Mouse (Mus musculus): ENCODE results near the gene Frmd3. TPM values are rescaled to one million over a fixed set of nuclear protein-coding genes. Genes with fewer than 3 reads are reported as not detected.

The Frmd3 gene
- total and polyA plus RNA-seq, 3 experiments = not detected

- no peak overlapping the region for H3K4me3 ChIP-seq (ENCODE audit: control insufficient read depth in 1 of 2, insufficient read depth in 1 of 2, low read depth in 2 of 2, low read length in 2 of 2)
- no peaks in the 10 kb centered on the region for H3K27me3 ChIP-seq (ENCODE audit: control insufficient read depth in 1 of 2, insufficient read depth in 2 of 2, low read length in 2 of 2)
- TF ChIP-seq MAFK (IDR thresholded peaks at IDR 0.05; ENCODE audit: borderline replicate concordance, low read depth, low read length) (no peak), ELF1 (IDR thresholded peaks at IDR 0.05; ENCODE audit: low read depth, low read length) (no peak), CTCF (IDR thresholded peaks at IDR 0.05 in 2 of 3, conservative IDR thresholded peaks at IDR 0.05 in 1 of 3; ENCODE audit: control insufficient read depth in 1 of 3, insufficient read depth in 1 of 3, low read depth in 2 of 3, low read length in 3 of 3, poor library complexity in 1 of 3, severe bottlenecking in 1 of 3) (no peak), ZC3H11A (IDR thresholded peaks at IDR 0.05; ENCODE audit: low read depth, low read length) (no peak), MAZ (IDR thresholded peaks at IDR 0.05; ENCODE audit: low read depth, low read length) (no peak), ZKSCAN1 (IDR thresholded peaks at IDR 0.05; ENCODE audit: low read depth, low read length) (no peak), TAL1 (IDR thresholded peaks at IDR 0.05; ENCODE audit: low read length) (no peak), MEF2A (IDR thresholded peaks at IDR 0.05; ENCODE audit: extremely low read depth, insufficient replicate concordance, low read depth, low read length, poor library complexity, severe bottlenecking) (no peak), SMC3 (IDR thresholded peaks at IDR 0.05; ENCODE audit: low read depth, low read length) (no peak), EP300 (IDR thresholded peaks at IDR 0.05; ENCODE audit: low read depth in 1 of 2, low read length in 2 of 2) (no peak), TCF12 (IDR thresholded peaks at IDR 0.05; ENCODE audit: low read depth, low read length) (no peak)
- H3K79me2 ChIP-seq (ENCODE audit: control insufficient read depth, insufficient read depth, low read length, poor library complexity) = no peaks in the 10 kb centered on the region
- H3K9ac ChIP-seq (ENCODE audit: control insufficient read depth, low read depth, low read length, poor library complexity, severe bottlenecking) = no peak overlapping the region
- no peaks in the 10 kb centered on the region for H3K9me3 ChIP-seq (replicated peaks; ENCODE audit: insufficient read depth, low read length)
- DNase-seq (ENCODE audit: low read depth, low spot score) = no peak
- H3K27ac ChIP-seq (ENCODE audit: control insufficient read depth, low read depth, low read length) = no peak overlapping the region
- H3K36me3 ChIP-seq (ENCODE audit: control insufficient read depth in 1 of 2, insufficient read depth in 2 of 2, low read length in 2 of 2) = no peaks in the 10 kb centered on the region
- H3K4me1 ChIP-seq (ENCODE audit: control insufficient read depth in 1 of 2, insufficient read depth in 2 of 2, low read length in 2 of 2) = no peaks in the 10 kb centered on the region
Observed at GRCm38 (mm10) chr4:74233534-74233933, 220.3 kb downstream of the Frmd3 start.

GRCm38 (mm10) chr4:74242176-74242575, 228.9 kb downstream of the Frmd3 start, which contains the start of gene Kdm4c:
Gene Kdm4c (plus strand): TSS chr4:74242497.
- no peaks in the 10 kb centered on the region for H3K27me3 ChIP-seq (ENCODE audit: control insufficient read depth in 1 of 2, insufficient read depth in 2 of 2, low read length in 2 of 2)
- H3K79me2 ChIP-seq (ENCODE audit: control insufficient read depth, insufficient read depth, low read length, poor library complexity) = no peaks in the 10 kb centered on the region
- TF ChIP-seq E2F4 (IDR thresholded peaks at IDR 0.05; ENCODE audit: borderline replicate concordance, low read depth, low read length) (no peak), USF1 (IDR thresholded peaks at IDR 0.05; ENCODE audit: low read depth, low read length) (no peak), ZMIZ1 (IDR thresholded peaks at IDR 0.05; ENCODE audit: low read depth, low read length) (no peak), POLR2AphosphoS5 (IDR thresholded peaks at IDR 0.05; ENCODE audit: borderline replicate concordance, low read depth, low read length) (no peak), HCFC1 (IDR thresholded peaks at IDR 0.05; ENCODE audit: low read depth, low read length) (no peak), NELFE (IDR thresholded peaks at IDR 0.05; ENCODE audit: low read depth, low read length) (no peak), RAD21 (IDR thresholded peaks at IDR 0.05; ENCODE audit: low read depth, low read length) (no peak)
- no peak within 1 kb of the TSS for H3K9ac ChIP-seq (ENCODE audit: control insufficient read depth, low read depth, low read length, poor library complexity, severe bottlenecking)
- no peak within 1 kb of the TSS for H3K4me3 ChIP-seq (ENCODE audit: control insufficient read depth in 1 of 2, insufficient read depth in 1 of 2, low read depth in 2 of 2, low read length in 2 of 2)
- H3K27ac ChIP-seq (ENCODE audit: control insufficient read depth, low read depth, low read length) = no peak within 1 kb of the TSS
- H3K9me3 ChIP-seq (replicated peaks; ENCODE audit: insufficient read depth, low read length) = no peaks in the 10 kb centered on the region
- H3K36me3 ChIP-seq (ENCODE audit: control insufficient read depth in 1 of 2, insufficient read depth in 2 of 2, low read length in 2 of 2) = no peaks in the 10 kb centered on the region
- H3K4me1 ChIP-seq (ENCODE audit: control insufficient read depth in 1 of 2, insufficient read depth in 2 of 2, low read length in 2 of 2) = no peaks in the 10 kb centered on the region
- DNase-seq (ENCODE audit: low read depth, low spot score) = no peak

Other genes with a start within 250 kb of the Frmd3 start
- gene Rasef, start 222.4 kb upstream of the Frmd3 start, total RNA-seq (2012; rRNA removed) = not detected in 2 replicates
- not detected for gene Rasef, start 222.4 kb upstream of the Frmd3 start, polyA plus RNA-seq (2012; ENCODE audit: insufficient read depth in 1 of 2, insufficient read length in 2 of 2, low read depth in 1 of 2, low replicate concordance in 2 of 2, missing spikeins in 1 of 2)
- gene Gm11758, start 137.2 kb upstream of the Frmd3 start, total RNA-seq (2012; rRNA removed) = not detected in 2 replicates
- not detected for gene Gm11758, start 137.2 kb upstream of the Frmd3 start, polyA plus RNA-seq (2012; ENCODE audit: insufficient read depth in 1 of 2, insufficient read length in 2 of 2, low read depth in 1 of 2, low replicate concordance in 2 of 2, missing spikeins in 1 of 2)
- not detected in 2 replicates for gene Gm11757, start 122.3 kb upstream of the Frmd3 start, total RNA-seq (2012; rRNA removed)
- not detected for gene Gm11757, start 122.3 kb upstream of the Frmd3 start, polyA plus RNA-seq (2012; ENCODE audit: insufficient read depth in 1 of 2, insufficient read length in 2 of 2, low read depth in 1 of 2, low replicate concordance in 2 of 2, missing spikeins in 1 of 2)
- gene Gm13871, start 107.5 kb upstream of the Frmd3 start, total RNA-seq (2012; rRNA removed) = not detected in 2 replicates
- not detected for gene Gm13871, start 107.5 kb upstream of the Frmd3 start, polyA plus RNA-seq (2012; ENCODE audit: insufficient read depth in 1 of 2, insufficient read length in 2 of 2, low read depth in 1 of 2, low replicate concordance in 2 of 2, missing spikeins in 1 of 2)
- not detected in 2 replicates for gene Gm11756, start 92.7 kb upstream of the Frmd3 start, total RNA-seq (2012; rRNA removed)
- gene Gm11756, start 92.7 kb upstream of the Frmd3 start, polyA plus RNA-seq (2012; ENCODE audit: insufficient read depth in 1 of 2, insufficient read length in 2 of 2, low read depth in 1 of 2, low replicate concordance in 2 of 2, missing spikeins in 1 of 2) = not detected
- gene 2310002L09Rik, start 62.6 kb upstream of the Frmd3 start, total RNA-seq (2012; rRNA removed) = not detected in 2 replicates
- not detected for gene 2310002L09Rik, start 62.6 kb upstream of the Frmd3 start, polyA plus RNA-seq (2012; ENCODE audit: insufficient read depth in 1 of 2, insufficient read length in 2 of 2, low read depth in 1 of 2, low replicate concordance in 2 of 2, missing spikeins in 1 of 2)
- 8.4 and 9.6 TPM in 2 replicates for gene Kdm4c, start 229.1 kb downstream of the Frmd3 start, total RNA-seq (2012; rRNA removed)
- gene Kdm4c, start 229.1 kb downstream of the Frmd3 start, polyA plus RNA-seq (2012; ENCODE audit: insufficient read depth in 1 of 2, insufficient read length in 2 of 2, low read depth in 1 of 2, low replicate concordance in 2 of 2, missing spikeins in 1 of 2) = 1 to 10 TPM in 1 of 2 experiments, not detected in 1; 7.5 TPM

Data from MEL (cell line).